Mouse (Mus musculus) testis, adult 2 months (tissue): Measurements from ENCODE around the gene Gm10762. TPM values are rescaled to one million over a fixed set of nuclear protein-coding genes. Genes with fewer than 3 reads are reported as not detected.

Source experiments
- H3K27ac ChIP-seq: fragments of 200-500 bp; 2 replicates; pipeline ENCODE4 v1.5.1; 2012; ENCODE audit warnings: low read depth, low read length; ENCODE audit not compliant: control insufficient read depth, insufficient read depth
- H3K27me3 ChIP-seq: fragments of 200-500 bp; 2 replicates; pipeline ENCODE4 v1.6.1; 2012; ENCODE audit warnings: mild to moderate bottlenecking, low read length, moderate library complexity; ENCODE audit not compliant: control insufficient read depth, insufficient read depth
- H3K36me3 ChIP-seq: fragments of 200-500 bp; 2 replicates; pipeline ENCODE4 v1.6.1; 2012; ENCODE audit warnings: mild to moderate bottlenecking, low read length; ENCODE audit not compliant: control insufficient read depth, insufficient read depth
- H3K4me1 ChIP-seq: fragments of 200-500 bp; 2 replicates; pipeline ENCODE4 v1.6.1; 2012; ENCODE audit warnings: low read length; ENCODE audit not compliant: control insufficient read depth, insufficient read depth
- H3K4me3 ChIP-seq: fragments of 200-500 bp; 2 replicates; pipeline ENCODE4 v1.5.1; 2012; ENCODE audit warnings: low read depth, mild to moderate bottlenecking, low read length, moderate library complexity, mixed read lengths; ENCODE audit not compliant: control insufficient read depth
- CTCF ChIP-seq: fragments of 200-500 bp; IDR thresholded peaks from 2 replicates; pipeline ENCODE4 v1.5.1; 2012; ENCODE audit warnings: low read depth, mild to moderate bottlenecking, inconsistent platforms, low read length, moderate library complexity; ENCODE audit not compliant: control insufficient read depth, insufficient read depth, insufficient replicate concordance
- POLR2A ChIP-seq: fragments of 200-500 bp; IDR thresholded peaks from 2 replicates; pipeline ENCODE4 v1.6.1; 2012; ENCODE audit warnings: low read depth, mild to moderate bottlenecking, inconsistent platforms, low read length, moderate library complexity; ENCODE audit not compliant: control insufficient read depth
- polyA plus RNA-seq: library from polyadenylated mRNA; depleted of rRNA; stranded (reverse); fragments of >200 nt; gene quantifications from 2 replicates; pipeline ENCODE4 v1.2.3, GENCODE M21; 2012

Gm10762 gene
- polyA plus RNA-seq, 1 experiment: 29.2 TPM

DNA sequence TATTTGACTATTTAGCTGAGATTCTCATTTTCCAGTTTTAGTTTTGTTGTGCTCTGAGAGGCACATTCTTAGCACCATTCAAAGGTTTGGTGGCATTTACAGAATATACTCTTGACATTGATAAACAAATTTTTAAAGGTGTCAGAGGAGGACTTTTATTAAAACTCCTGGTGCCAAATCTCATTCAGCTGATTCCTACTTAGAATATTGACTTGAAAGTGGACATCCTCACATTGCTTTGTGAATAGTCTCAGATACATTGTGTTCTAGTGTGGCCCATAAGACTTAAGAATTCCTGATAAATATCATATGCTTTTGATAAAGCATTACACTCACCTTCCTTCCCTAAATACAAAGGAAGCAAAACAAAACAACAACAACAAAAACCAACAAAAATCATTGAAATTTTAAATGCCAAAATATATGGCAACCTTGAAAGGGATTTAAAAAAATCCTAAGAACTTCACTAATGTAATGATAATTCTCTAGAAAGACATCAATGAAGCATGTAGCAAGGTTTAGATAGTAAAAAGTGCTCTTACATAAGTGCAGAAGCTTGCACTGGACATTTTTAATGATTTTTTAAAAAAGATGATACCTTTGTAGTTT is 1.1 kb upstream of the Gm10762 start:
- H3K27me3 ChIP-seq: no peaks in the 10 kb centered on the region
- TF ChIP-seq CTCF: no peak
- no peak for TF ChIP-seq POLR2A
- H3K4me3 ChIP-seq: peak overlapping the region; percentile 96; the same call in 1 of the 2 replicates
- H3K36me3 ChIP-seq: no peaks in the 10 kb centered on the region; the same call in 1 of the 2 replicates
- no peak overlapping the region for H3K27ac ChIP-seq
- H3K4me1 ChIP-seq: peaks cover 2% of the 10 kb centered on the region

DNA sequence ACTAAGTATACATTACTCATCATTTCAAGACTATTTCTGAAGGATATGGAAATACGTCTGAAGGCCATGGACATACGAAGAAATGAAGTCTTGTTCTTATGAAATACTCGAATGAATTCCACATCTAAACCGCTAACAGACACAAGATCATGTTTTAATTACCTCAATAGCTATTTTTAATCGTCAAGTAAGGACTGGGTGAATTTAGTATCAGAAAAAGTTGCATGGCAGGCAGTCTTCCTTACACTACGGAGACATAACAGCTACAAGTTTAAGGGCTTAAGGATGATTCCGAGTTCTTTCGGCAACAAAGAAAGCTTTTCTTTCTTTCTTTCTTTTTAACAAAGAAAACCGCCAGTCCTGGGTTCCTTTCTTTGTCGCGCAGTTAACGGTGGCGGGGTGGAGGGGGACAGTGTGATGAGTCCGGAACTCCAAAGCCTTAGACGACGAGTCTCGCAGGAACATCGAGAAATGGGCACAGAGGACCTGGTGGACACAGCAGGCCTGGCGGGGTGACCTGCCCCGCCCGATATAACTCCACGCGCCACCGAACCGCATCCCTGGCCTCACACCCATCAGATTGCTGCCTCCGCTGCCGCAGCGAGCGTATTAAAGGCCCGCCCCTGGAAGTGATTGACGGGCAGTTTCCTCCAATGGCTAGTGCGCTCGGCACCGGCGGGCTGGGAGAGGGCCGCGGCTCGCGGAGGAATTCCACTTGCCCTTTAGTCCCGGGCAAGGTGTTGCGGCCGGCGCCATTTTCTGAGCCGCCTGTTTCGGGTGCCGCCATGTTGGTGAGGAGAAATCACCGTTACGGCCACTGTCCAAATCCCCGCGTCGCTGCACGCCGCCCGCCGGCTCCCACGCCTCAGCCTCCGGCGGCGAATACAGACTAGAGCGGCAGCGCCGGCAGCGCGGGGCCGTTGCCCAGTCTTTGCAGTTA is 614 bp downstream of the Gm10762 start, which contains the start of gene Zc3h6:
Gene Zc3h6 (plus strand): TSS at position 762 of the 940 bp plus-strand sequence.
- H3K36me3 ChIP-seq: no peaks in the 10 kb centered on the region; the same call in 1 of the 2 replicates
- H3K27me3 ChIP-seq: no peaks in the 10 kb centered on the region
- H3K4me1 ChIP-seq: peaks cover 2% of the 10 kb centered on the region
- TF ChIP-seq POLR2A (peak; percentile 98), CTCF (peak; percentile 13; the same call in 1 of the 2 replicates)
- H3K27ac ChIP-seq: peak within 1 kb of the TSS; percentile 98
- peak within 1 kb of the TSS; percentile 96 for H3K4me3 ChIP-seq

GRCm38 (mm10) chr2:128966236-128966635 is 1.3 kb downstream of the Gm10762 start:
- H3K27me3 ChIP-seq: no peaks in the 10 kb centered on the region
- TF ChIP-seq CTCF (no peak), POLR2A (no peak)
- no peaks in the 10 kb centered on the region; the same call in 1 of the 2 replicates for H3K36me3 ChIP-seq
- H3K27ac ChIP-seq: no peak overlapping the region
- H3K4me3 ChIP-seq: no peak overlapping the region
- H3K4me1 ChIP-seq: peaks cover 2% of the 10 kb centered on the region

GRCm38 (mm10) chr2:128965505-128966105 is 1.9 kb downstream of the Gm10762 start:
- Histone ChIP-seq H3K27me3 (no peaks in the 10 kb centered on the region), H3K4me1 (peaks cover 2% of the 10 kb centered on the region), H3K4me3 (peak overlapping the region; percentile 69), H3K36me3 (no peaks in the 10 kb centered on the region; the same call in 1 of the 2 replicates), H3K27ac (no peak overlapping the region)
- TF ChIP-seq CTCF (no peak), POLR2A (no peak)

DNA sequence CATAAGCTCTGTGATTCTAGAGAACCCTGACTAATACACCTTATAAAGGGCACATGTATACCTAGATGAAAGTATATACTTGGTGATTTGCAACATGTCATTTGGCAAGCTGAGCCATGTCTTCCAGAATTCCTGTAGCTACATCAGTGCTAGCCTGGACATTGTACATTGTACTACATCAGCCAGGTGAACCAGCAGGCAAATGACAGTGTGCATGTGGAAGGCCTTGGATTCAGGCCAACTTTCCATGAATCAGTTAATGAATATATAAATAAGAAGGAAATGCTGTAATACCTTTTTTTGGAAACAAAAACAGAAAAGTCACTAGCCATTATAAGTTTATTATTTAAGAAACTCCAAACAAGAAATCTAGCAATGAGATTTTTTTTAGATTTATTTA is 13.3 kb downstream of the Gm10762 start:
- H3K27me3 ChIP-seq: no peaks in the 10 kb centered on the region
- TF ChIP-seq POLR2A (no peak), CTCF (no peak)
- H3K4me3 ChIP-seq: no peak overlapping the region
- no peaks in the 10 kb centered on the region for H3K36me3 ChIP-seq
- no peak overlapping the region for H3K27ac ChIP-seq
- H3K4me1 ChIP-seq: no peaks in the 10 kb centered on the region

DNA sequence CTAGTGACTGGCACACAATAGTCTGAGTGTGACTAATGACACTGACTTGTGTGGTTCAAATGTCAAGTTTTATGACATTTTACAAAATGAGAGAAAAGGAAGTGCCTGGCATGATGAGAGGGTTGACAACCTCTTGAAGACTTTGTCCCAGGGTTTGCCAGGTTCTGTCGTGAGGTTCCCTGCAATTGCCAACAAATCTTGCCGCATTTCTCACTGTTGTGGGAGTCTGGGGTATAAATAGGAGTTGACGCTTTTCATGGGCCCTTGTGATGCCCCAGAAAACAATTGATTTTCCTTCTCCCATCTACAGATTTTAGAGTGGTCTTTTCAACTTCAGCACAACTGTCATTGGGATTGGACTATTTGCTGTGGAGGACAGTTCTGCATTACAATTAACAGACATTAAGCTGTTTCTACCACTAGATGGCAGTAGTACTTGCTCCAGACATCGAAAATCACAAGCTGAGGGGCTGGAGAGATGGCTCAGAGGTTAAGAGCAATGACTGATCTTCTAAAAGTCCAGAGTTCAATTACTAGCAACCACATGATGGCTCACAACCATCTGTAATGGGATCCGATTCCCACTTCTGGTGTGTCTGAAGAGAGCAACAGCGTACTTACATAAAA is 19.4 kb downstream of the Gm10762 start:
- Histone ChIP-seq H3K27me3 (no peaks in the 10 kb centered on the region), H3K4me1 (no peaks in the 10 kb centered on the region; the same call in 1 of the 2 replicates), H3K36me3 (no peaks in the 10 kb centered on the region), H3K27ac (no peak overlapping the region), H3K4me3 (no peak overlapping the region)
- no peak for TF ChIP-seq POLR2A
- TF ChIP-seq CTCF: no peak; the same call in 1 of the 2 replicates
